11 mouse cellular contexts compared by ENCODE assay signal in genomic region chr1:138844166-138844565, GRCm38 (mm10). TPM values are rescaled to one million over a fixed set of nuclear protein-coding genes. Genes with fewer than 3 reads are reported as not detected.
A peak's percentile ranks its signal among the peaks of the same experiment; 100 is the strongest.
DNase-seq lines count a peak whose midpoint lies in the region; ATAC-seq lines count a peak whose summit lies in the region.
"Had no signal": no experiment of that assay in that cellular context is flagged by ENCODE, and none has a peak within 500 bp of the region (broad histone marks: within the 10 kb centered on the region; RNA-seq: fewer than 3 reads in every experiment).

No protein-coding gene starts in this region.

- H3K27ac ChIP-seq in heart, embryonic 15.5 days = no peak overlapping the region
- no peak overlapping the region for H3K27ac ChIP-seq in embryonic facial prominence, embryonic 11.5 days (replicated peaks; ENCODE audit: low read depth, low read length)
- H3K27ac ChIP-seq in hindbrain, embryonic 16.5 days (ENCODE audit: low read depth, low read length) = no peak overlapping the region
- H3K27ac ChIP-seq in midbrain, embryonic 16.5 days (ENCODE audit: low read length) = peak overlapping the region; percentile 94

- intact Hi-C loops in heart, postnatal 36 days (cut with DNase I) = no loop called here

- DNase-seq in heart, postnatal 36 days = no peak
- DNase-seq in embryonic facial prominence, embryonic 11.5 days (ENCODE audit: low spot score) = no peak
- DNase-seq in urinary bladder, postnatal 4 days (ENCODE audit: low spot score in 2 of 2) = no peak
- DNase-seq in adrenal gland, postnatal 10 days = no peak
- no peak for DNase-seq in lung, postnatal 4 days
- DNase-seq: layer of hippocampus, adult 9-11 months had no signal

- peaks cover 84% of the 10 kb centered on the region for H3K27me3 ChIP-seq in heart, embryonic 15.5 days
- H3K27me3 ChIP-seq in embryonic facial prominence, embryonic 11.5 days (ENCODE audit: control insufficient read depth, insufficient read depth, low read length) = peaks cover 57% of the 10 kb centered on the region
- peaks cover 28% of the 10 kb centered on the region for H3K27me3 ChIP-seq in hindbrain, embryonic 16.5 days (replicated peaks; ENCODE audit: control insufficient read depth, insufficient read depth, low read length)
- peaks cover 8% of the 10 kb centered on the region; the same call in 1 of the 2 replicates for H3K27me3 ChIP-seq in midbrain, embryonic 16.5 days (ENCODE audit: control insufficient read depth, insufficient read depth, low read depth, low read length)

- 12% methylated on average over 3 of the region's 3 CpGs for WGBS in heart, embryonic 15.5 days
- 5% methylated on average over 3 of the region's 3 CpGs for WGBS in embryonic facial prominence, embryonic 11.5 days
- WGBS in hindbrain, embryonic 16.5 days = 4% methylated on average over 3 of the region's 3 CpGs
- 5% methylated on average over 3 of the region's 3 CpGs for WGBS in midbrain, embryonic 16.5 days

- no peak overlapping the region for H3K9ac ChIP-seq in heart, embryonic 15.5 days
- no peak overlapping the region for H3K9ac ChIP-seq in embryonic facial prominence, embryonic 11.5 days (replicated peaks; ENCODE audit: low read length)
- H3K9ac ChIP-seq in hindbrain, embryonic 16.5 days (ENCODE audit: low read depth, low read length) = no peak overlapping the region
- H3K9ac ChIP-seq in midbrain, embryonic 16.5 days (ENCODE audit: low read depth, low read length) = peak overlapping the region; percentile 73

- H3K4me2 ChIP-seq in heart, embryonic 15.5 days = peak overlapping the region; percentile 73
- H3K4me2 ChIP-seq in embryonic facial prominence, embryonic 11.5 days (ENCODE audit: low read depth, low read length) = peak overlapping the region; percentile 49
- H3K4me2 ChIP-seq in hindbrain, embryonic 16.5 days (ENCODE audit: low read length) = peak overlapping the region; percentile 55
- H3K4me2 ChIP-seq in midbrain, embryonic 16.5 days (ENCODE audit: low read length) = peak overlapping the region; percentile 47

- ATAC-seq in heart, embryonic 15.5 days (replicated peaks; ENCODE audit: insufficient number of reproducible peaks, insufficient read depth, low FRiP score, low read depth) = no peak
- no peak for ATAC-seq in embryonic facial prominence, embryonic 11.5 days (replicated peaks; ENCODE audit: insufficient number of reproducible peaks, low FRiP score, low TSS enrichment, low read depth)
- peak; percentile 25; the same call in 1 of the 2 replicates for ATAC-seq in hindbrain, embryonic 16.5 days
- ATAC-seq in midbrain, embryonic 16.5 days = no peak

- H3K36me3 ChIP-seq in heart, embryonic 15.5 days = no peaks in the 10 kb centered on the region
- H3K36me3 ChIP-seq in embryonic facial prominence, embryonic 11.5 days (replicated peaks; ENCODE audit: control insufficient read depth, insufficient read depth, low read depth, low read length) = no peaks in the 10 kb centered on the region
- no peaks in the 10 kb centered on the region for H3K36me3 ChIP-seq in hindbrain, embryonic 16.5 days (ENCODE audit: control insufficient read depth, insufficient read depth, low read length)
- no peaks in the 10 kb centered on the region for H3K36me3 ChIP-seq in midbrain, embryonic 16.5 days (ENCODE audit: control insufficient read depth, insufficient read depth, low read length)

- peaks cover 46% of the 10 kb centered on the region for H3K4me1 ChIP-seq in heart, embryonic 15.5 days (replicated peaks)
- H3K4me1 ChIP-seq in embryonic facial prominence, embryonic 11.5 days (ENCODE audit: control insufficient read depth, insufficient read depth, low read length) = peaks cover 4% of the 10 kb centered on the region
- H3K4me1 ChIP-seq in hindbrain, embryonic 16.5 days (ENCODE audit: control insufficient read depth, insufficient read depth, low read depth, low read length) = peaks cover 24% of the 10 kb centered on the region
- H3K4me1 ChIP-seq in midbrain, embryonic 16.5 days (ENCODE audit: control insufficient read depth, insufficient read depth, low read length) = peaks cover 6% of the 10 kb centered on the region; the same call in 1 of the 2 replicates

- H3K9me3 ChIP-seq in heart, embryonic 15.5 days (replicated peaks) = no peaks in the 10 kb centered on the region
- H3K9me3 ChIP-seq in embryonic facial prominence, embryonic 11.5 days (replicated peaks; ENCODE audit: control insufficient read depth, low read length) = no peaks in the 10 kb centered on the region
- no peaks in the 10 kb centered on the region for H3K9me3 ChIP-seq in hindbrain, embryonic 16.5 days (ENCODE audit: control insufficient read depth, low read length)
- no peaks in the 10 kb centered on the region for H3K9me3 ChIP-seq in midbrain, embryonic 16.5 days (replicated peaks; ENCODE audit: control insufficient read depth, low read length, poor library complexity, severe bottlenecking)

- peak overlapping the region; percentile 47; the same call in 1 of the 2 replicates for H3K4me3 ChIP-seq in heart, embryonic 15.5 days
- no peak overlapping the region for H3K4me3 ChIP-seq in embryonic facial prominence, embryonic 11.5 days (ENCODE audit: low read depth, low read length)
- H3K4me3 ChIP-seq in hindbrain, embryonic 16.5 days (ENCODE audit: low read length) = peak overlapping the region; percentile 28
- H3K4me3 ChIP-seq in midbrain, embryonic 16.5 days (ENCODE audit: low read depth, low read length) = peak overlapping the region; percentile 50

RNA-seq across cellular contexts. Expression of gene Lhx9, which starts 4.2 kb away (rescaled TPM):
- 0.18 and 0.24 TPM in 2 replicates for polyA plus RNA-seq in heart, embryonic 15.5 days (2015; fragmentation: Nextera tagmentation; extraction: Ambion mirVana)
- total RNA-seq in heart, postnatal 36 days (2021) = not detected
- 2.0 and 2.1 TPM in 2 replicates for polyA plus RNA-seq in embryonic facial prominence, embryonic 11.5 days (2014; fragmentation: Nextera tagmentation; extraction: Ambion mirVana)
- 10.7 and 17.5 TPM in 2 replicates for polyA plus RNA-seq in hindbrain, embryonic 16.5 days (2015; fragmentation: Nextera tagmentation; extraction: Ambion mirVana)
- 127 and 159 TPM in 2 replicates for polyA plus RNA-seq in midbrain, embryonic 16.5 days (2015; fragmentation: Nextera tagmentation; extraction: Ambion mirVana)
- under 1 TPM; 0.18 TPM for total RNA-seq in adrenal gland, postnatal 10 days (2021)
- total RNA-seq: adrenal gland, postnatal 25 days; gastrocnemius, adult 8-10 months had no signal

RNA-seq across cellular contexts. Expression of gene 2310009B15Rik, which starts 12.5 kb away (rescaled TPM):
- 25.5 and 29.1 TPM in 2 replicates for polyA plus RNA-seq in heart, embryonic 15.5 days (2015; fragmentation: Nextera tagmentation; extraction: Ambion mirVana)
- total RNA-seq in heart, postnatal 36 days (2021) = 10 to 100 TPM; 10.8 to 15.2 TPM
- 39.5 and 44.6 TPM in 2 replicates for polyA plus RNA-seq in embryonic facial prominence, embryonic 11.5 days (2014; fragmentation: Nextera tagmentation; extraction: Ambion mirVana)
- polyA plus RNA-seq in hindbrain, embryonic 16.5 days (2015; fragmentation: Nextera tagmentation; extraction: Ambion mirVana) = 24.0 and 29.5 TPM in 2 replicates
- 35.9 and 36.3 TPM in 2 replicates for polyA plus RNA-seq in midbrain, embryonic 16.5 days (2015; fragmentation: Nextera tagmentation; extraction: Ambion mirVana)
- 10 to 100 TPM; 20.9 to 25.2 TPM for total RNA-seq in adrenal gland, postnatal 10 days (2021)
